Mouse (Mus musculus) cerebellum, adult 11-12 months (tissue): Measurements from ENCODE around the gene Phf10.
"Not testable (repeated sequence)": the region's sequence is repeated elsewhere in the genome, so short reads cannot be mapped to it uniquely, and the experiment has no call there.

Experiments
- DNase-seq: peaks from one replicate; pipeline ENCODE4 v3.0.0; 2022

Phf10 gene

DNA sequence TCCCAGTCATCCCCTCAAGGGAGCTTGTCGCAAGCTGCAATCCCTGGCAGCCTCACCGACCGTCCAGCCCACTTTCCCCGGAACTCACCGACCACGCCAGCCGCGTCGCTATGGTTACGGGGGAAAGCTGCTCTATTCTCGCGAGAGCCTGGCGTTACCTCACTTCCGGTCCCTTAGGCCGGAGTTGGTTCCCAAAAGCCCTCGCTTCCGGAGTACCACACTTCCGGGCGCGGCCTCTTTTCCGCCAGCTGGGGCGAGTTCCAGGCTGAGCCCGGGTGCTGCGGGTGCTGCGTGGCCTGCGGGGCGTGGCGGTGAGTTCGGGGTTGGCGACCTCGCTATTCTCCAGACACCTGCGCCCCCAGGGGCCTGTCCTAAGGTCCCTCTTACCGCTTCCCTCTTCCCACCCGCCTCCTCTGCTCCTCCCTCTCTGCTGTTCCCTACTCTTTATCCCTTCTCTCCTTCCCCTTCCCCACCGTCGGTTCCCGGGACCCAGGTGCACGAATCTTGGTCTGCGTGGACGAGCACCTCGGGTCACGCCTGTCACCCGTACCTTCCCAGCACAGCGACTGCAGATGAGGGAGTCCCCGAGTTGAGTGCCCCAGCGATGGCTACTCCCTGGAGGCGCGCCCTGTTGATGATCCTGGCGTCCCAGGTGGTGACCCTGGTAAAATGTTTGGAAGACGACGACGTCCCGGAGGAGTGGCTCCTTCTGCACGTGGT is 17.9 kb downstream of the Phf10 start, which contains the start of the genes Wdr27 and 1600012H06Rik:
TSS of gene Wdr27 (minus strand) at position 150 of the 720 bp plus-strand sequence.
TSS of gene 1600012H06Rik (plus strand) at position 176 of the 720 bp plus-strand sequence.
- peak; percentile 97 for DNase-seq

DNA sequence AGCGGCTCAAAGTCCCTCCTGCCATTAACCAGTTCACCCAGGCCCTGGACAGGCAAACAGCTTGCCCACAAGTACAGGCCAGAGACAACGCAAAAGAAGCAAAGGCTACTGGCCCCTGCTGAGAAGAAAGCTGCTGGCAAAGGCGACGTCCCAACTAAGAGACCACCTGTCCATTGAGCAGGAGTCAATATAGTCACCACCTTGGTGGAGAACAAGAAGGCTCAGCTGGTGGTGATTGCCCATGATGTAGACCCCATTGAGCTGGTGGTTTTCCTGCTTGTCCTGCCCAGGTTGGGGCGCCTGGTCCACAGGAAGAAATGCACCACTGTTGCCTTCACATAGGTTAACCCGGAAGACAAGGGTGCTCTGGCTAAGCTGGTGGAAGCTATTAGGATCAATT is 18.9 kb downstream of the Phf10 start:
- DNase-seq = peak; percentile 42

DNA sequence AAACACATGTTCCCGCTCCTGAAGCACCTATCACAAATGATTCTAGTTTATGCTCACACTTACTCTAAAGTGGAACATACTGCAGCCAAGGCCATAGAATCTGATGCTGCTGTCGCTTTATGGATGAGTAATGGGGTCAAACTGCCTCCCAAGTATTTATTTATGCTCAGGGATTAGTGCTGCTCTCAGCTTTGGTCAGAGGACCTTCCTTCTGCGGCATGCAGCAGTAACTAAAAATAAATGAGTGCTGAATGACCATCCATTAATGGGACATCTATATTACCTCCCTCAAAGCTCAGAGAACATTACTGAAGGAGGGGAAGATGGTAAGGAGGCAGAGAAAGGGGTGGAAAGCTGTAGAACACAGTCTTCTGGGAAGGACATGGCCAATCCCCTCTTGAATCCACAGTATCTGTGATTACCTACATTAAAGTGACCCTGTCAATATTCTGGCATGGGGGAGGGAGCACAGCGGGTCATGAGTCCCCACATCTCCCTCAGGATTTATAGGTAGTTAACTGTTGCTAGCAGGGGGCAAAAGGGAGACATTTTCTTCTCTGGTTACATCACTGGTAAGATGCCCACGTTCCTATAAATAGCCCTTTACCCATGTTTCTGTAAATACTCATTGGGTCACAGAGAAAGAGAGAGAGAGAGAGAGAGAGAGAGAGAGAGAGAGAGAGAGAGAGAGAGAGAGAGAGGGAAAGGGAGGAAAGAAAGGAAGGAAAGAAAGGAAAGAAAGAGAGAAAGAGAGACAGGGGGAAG is 25.1 kb downstream of the Phf10 start:
- no peak for DNase-seq

DNA sequence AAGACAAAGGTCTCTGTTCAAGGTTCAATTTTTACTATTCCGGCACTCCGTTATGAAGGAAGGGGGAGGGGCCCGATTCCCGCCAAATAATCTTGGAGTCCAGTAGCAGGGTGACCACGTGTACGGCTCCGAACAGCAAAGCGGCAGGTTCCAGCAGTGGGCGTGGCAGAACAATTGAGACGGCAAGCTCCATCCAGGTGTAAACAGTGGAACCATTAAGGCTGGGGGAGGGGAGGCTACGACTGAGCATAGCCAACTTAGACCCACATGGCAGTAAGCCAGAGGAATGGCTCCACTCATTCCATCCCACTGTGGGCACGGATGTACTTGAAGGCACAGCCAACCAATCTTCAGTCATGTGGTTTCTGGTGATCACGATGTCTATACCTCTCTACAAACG is 25.8 kb downstream of the Phf10 start:
- not testable (repeated sequence) for DNase-seq

DNA sequence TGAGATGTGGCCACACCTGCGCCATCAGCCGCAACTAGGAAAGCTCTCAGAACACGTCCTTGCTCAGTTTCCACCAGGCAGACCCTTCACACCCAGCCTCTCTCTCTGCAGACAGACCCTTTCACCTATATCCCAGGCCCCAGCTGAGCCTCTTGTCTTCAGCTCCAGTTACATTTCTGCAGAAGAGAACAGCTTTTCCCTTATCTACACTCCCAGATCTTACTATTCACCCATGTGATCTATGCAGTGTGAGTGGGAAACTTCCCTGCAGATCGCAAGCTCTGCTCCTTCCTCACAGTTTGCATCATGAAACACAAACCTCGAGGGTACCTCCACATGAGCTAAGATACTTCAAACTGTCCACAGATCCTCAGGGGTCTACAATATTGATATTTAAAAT is 29.6 kb downstream of the Phf10 start:
- DNase-seq = no peak

DNA sequence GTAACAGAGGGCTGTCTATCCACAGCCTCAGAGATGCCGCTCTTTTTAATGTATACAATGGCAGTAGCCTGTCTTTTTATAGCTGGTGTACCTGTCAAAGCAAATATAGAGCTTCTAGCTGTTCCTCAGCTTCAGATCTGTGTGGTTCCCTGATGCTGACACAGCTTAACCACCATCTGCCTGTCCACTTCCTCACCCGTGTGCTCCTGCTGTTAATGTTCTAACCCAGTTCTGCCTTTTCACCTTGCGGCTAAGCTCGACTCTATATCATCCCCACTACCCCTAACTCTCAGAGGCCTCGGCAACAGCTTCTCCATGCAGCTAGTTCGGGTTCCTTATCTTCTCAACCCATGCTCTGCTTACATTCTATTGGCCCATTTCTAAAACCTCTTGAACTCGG is 30.4 kb downstream of the Phf10 start:
- DNase-seq = no peak

DNA sequence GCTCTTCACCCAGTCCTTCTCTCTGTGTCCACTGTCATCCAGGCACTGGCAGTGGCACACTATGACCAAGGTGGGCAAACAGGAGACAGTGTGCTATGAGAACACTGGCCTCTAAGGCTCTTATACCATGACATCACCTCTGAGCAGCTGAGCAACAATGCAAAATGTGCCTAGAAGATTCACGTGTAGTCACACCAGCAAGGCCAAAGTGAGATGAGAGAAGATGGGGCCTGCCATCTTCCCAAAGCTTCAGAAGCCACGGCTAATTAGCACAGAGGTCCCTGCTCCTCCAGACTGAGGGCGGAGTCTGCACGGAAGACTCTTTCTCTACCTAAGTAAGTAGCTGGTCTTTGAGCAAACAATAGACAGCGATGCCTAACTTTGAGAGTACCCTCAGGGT is 32.4 kb downstream of the Phf10 start:
- DNase-seq = no peak

DNA sequence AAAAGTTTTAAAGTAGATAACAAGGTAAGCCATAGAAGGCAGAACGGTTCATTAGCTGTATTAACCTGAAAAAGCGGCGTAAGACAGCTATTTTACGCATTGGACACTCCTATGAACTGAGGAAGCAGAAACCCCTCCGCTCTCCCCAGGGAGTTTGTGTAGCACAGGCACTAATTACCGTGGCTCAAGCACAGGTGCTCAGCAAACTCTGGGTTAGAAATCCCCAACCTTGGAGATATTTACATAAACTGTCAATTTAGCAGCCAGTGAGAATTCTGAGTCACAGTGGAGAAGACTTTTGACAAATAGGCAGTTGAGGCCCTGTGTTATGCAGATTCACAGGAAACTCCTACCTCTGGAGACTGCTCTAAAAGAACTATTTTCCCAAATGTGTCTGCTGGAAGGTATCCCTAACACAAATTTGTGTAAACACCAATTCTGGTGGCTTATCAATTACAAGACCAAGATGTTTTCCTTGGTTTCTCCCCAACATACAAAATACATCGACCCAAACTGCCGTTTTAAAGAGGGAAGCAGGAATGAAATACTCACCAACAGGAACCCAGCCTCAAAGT is 33.3 kb downstream of the Phf10 start:
- DNase-seq = no peak

DNA sequence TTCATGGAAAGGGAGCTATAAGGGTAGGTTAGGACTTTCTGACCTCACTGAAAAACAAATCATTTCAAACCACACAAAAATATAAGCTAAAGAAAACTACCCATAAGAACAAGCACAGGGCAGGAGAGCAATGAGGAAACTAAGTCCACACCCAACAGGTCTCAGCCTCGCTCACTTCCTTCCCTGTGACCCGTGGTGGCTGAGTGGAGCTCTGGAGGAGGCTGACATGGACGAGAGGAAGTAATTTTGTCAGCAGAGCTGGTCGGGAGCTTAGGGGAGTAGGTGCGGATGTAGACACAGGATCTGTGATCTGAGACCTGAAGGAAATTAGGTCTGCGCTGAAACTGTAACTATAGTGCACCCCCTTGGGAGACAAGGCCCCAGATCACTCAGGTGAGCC is 39.5 kb downstream of the Phf10 start:
- no peak for DNase-seq

DNA sequence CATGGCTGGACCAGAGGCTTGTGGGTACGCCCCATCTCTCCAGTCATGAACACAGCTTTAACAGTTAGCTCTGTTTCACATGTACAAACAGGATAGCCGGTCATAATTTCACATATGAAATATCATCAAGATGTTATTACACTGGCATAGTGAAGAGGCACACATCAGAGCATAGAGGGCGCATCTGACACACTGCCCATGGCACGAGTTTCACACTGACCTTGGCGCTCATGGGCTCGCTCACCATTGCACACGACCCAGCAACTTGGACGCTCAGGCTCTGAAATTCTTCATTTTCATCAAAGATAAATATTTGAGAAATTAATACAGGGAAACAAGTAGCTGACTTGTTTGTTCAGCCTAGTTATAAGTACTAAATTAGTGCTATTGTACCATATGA is 43.2 kb downstream of the Phf10 start:
- no peak for DNase-seq

DNA sequence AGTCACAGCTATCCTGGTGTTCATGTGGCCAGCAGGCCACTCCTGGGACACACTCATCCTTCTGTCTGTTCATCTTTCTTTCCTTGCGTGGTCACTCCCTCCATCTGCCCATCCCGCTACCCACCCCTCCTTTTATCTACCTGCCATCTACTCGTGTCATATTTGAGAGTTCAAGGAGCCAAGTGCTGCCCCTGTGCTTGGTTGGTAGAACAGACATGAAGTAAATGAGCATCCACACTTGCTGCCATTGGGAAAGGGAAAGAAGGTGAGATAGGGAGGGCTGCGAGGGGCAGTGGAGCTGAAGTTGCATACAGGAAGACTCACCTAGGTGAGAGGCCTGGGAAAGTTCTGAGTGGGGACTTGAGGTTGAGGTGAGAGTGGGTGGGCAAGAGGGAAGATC is 46.7 kb downstream of the Phf10 start:
- DNase-seq = no peak

DNA sequence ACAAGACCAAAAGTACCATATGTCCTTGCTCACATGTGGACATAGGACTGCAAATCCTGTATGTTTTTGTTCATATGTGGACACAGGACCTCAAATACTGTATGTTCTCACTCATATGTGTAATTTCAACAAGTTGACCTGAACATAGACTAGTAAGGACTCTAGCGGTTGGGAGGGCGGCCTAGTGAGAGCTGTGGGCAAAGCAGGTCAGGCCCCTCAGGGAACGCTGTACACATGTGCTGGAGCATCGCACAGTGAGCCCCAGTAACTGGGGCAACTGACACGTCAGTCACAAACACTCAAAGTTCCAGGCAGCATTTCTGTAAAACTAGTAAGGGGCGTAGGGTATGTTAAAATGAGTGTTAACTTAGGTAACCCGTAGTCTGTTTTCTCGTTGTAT is 48.1 kb downstream of the Phf10 start:
- no peak for DNase-seq

DNA sequence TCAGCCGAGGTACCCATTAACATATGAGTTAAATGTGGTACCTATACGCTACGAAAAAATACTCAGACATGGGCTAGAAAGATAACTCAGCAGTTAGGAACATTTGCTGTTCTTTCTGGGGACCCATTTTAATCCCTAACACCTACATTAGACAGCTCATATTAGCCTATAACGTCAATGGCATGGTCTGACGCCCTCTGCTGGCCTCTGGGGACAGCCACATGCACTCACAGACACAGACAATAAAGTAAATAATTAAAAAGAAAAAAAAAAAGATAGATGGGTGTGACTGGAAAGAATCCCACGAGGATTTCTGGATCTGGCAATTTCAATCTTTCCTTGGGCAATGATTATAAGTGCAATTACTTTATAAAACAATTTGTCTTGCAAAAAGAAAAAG is 48.7 kb downstream of the Phf10 start:
- no peak for DNase-seq

DNA sequence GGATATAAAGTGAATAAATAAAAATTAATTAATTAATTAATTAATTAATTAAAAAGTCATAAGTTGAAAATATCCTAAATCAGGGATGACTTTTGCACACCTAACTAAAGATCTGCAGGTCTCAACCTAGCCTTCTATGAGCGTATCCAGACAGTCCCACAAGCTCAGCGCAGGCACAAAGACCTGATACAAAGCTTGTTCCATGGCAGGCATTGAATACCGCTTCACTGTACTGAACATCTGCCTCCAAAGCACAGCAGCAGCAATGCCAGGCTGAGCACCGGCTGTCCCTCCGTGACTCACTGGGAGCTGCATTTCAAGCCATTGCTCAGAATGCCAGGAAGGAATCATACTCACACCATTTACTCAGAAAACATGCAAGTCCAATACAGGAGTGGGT is 50.3 kb downstream of the Phf10 start:
- DNase-seq = no peak

DNA sequence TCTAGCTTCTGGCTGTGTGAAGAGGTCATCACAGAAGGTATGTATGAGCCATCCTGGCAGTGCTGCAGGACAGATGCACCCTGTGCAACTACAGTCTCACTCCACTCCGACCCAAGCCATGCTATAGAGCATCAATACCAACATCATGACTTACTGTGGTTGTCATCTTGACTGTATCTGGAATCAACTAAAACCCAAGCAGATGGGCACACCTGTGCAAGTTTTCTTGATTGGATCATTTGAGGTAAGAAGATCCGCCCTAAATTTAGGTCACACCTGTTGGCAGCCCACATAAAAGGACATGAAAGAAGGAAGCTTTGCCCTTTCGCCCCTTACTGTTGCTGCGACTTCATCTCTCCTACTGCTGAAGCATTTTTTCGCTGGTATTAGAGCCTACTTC is 51.7 kb downstream of the Phf10 start:
- no peak for DNase-seq

DNA sequence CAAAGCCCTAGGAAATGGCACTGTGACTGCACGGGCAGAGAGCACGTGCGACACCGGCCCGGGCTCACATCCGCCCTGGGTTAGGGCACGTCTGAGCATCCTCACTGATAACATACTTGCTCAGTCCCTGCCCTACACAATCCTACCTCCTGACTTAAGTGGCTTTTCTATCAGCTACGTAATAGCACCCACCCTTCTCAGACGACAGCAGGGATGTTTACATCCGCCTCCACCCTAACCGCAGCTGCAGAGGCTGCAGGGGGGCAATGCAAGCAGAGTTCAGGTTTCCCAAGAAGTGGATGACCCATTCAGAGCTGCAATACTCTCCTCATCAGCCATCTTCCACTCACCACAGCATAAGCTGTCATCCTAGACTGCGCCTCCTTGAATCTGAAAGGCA is 53.9 kb downstream of the Phf10 start:
- no peak for DNase-seq

DNA sequence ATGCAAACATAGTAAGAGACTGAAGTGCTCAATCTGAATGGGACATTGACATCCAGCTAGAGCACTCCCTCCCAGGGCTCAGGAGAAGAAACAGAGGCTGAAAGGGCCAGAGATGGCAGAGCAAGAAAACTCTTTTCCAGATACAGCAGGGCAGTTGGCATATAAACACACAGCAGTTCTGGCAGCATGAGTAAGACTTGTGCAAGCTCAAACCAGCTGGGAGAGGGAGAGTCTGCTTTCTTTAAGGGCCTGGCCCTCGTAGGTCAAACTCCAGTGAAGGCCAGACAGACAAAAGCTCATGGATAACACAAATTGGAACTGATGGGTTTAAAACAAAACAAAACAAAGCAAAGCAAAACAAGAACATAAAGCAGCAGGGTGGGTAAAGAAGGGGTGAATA is 54.5 kb downstream of the Phf10 start:
- no peak for DNase-seq

DNA sequence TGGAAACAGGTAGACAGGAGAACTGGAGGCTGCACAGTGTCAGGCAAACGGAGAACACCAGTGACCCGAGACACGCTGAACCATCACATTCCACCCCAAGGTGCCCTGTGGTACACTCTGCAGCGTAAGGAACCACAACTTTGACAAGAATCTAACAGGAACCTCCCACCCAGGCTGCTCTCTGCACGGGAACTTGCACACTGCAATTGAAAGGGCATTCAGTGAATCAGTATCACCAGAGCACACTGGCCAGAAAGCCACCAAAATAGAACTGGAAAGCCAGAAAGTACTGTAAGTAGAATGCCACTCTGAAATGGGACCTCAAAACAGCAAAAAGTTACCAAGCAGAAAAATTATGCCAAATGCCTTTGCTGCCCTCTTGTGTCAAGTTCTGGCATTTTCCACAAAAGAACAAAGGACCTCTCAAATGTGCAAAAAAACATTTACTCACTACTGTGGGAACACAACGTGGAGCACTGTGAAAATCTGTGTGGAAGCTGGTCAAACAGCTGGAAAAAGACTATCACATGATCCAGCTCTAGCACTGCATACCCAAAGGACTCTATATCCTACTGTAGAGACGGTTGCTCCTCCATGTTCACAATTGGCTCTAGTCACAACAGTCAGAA is 56.3 kb downstream of the Phf10 start:
- DNase-seq = peak; percentile 8

DNA sequence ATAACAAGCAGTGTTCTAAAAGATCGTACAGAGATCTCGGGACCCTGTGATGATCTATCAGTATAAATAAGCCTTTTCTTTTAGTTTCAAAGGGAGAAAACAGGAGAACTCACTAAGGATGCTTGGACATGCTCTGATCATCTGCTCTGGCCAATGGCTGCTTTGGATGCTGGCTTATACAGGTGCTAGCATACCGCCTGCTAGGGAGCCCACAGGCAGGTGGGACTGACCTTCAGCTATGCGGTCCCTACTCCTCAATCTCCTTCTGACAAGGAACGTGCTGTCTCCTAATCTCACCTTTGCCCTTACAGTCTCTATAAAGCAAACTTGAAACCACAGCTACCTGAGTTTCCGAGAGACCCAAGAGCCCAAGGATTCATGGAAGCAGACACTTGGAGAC is 56.9 kb downstream of the Phf10 start:
- no peak for DNase-seq

DNA sequence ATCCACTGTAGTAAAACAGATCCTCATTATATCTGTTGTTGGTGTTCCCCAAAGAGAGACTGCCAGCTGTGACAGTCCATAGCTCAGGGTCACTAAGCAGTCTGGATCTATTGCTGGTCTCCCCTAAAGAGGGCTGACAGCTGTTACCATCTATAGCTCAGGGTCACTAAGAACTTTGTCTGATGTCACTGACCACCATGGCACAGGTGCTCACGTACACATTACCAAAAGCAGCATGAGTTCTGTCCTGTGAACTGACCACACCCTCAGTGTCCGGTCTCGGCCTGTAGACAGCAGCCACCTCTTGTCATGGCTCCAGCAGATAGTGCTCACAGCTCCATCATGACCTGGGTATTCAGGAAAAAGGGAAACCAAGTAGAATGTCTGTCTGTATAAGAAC is 57.9 kb downstream of the Phf10 start:
- no peak for DNase-seq

DNA sequence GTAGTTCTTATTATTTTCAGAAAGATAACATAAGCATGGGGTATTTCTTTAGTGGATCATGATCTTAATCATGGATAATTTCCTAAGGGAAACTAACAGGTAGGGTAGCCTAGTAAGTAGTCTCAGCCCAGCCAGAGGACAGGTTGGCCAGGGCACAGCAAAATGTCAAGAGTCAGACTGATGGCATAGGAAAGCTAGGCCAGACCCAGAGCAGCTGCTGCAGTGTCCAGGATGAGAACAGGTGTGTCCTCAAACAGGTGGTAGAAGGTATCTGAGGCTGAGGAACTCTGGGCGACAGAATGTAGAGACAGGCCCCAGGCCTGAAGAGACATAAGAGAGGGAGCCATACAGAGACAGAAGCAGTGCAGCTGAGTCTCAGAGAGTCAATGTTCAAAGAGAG is 62.1 kb downstream of the Phf10 start:
- no peak for DNase-seq

DNA sequence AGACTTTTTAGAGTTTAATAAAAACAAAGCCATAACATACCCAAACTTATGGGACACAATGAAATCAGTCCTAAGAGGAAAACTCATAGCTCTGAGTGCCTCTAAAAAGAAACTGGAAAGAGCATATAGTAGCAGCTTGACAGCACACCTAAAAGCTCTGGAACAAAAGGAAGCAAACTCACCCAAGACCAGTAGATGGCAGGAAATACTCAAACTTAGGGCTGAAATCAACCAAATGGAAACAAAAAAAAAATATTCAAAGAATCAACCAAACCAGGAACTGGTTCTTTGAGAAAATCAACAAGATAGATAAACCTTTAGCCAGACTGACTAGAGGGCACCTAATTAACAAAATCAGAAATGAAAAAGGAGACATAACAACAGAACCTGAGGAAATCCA is 66.0 kb downstream of the Phf10 start:
- DNase-seq = not testable (repeated sequence)
